Comparison of ENCODE assay signal across 9 mouse cellular contexts in the genomic region with DNA sequence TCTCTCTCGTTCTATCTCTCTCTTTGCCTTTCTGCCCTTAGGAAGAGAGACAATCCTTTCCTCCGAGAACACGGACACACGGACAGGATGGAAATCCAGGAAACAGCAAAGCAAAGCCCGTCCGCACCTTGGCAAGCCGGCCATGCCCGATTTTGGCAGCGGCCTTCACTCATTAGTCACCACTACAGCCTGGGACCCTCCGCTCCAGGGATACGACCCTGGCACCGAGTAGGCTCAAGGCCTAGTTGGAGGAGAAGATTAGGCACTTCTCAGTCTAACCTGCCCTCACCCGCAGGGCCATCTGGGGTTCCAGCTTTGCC. TPM values are rescaled to one million over a fixed set of nuclear protein-coding genes. Genes with fewer than 3 reads are reported as not detected.
DNase-seq lines count a peak whose midpoint lies in the region; ATAC-seq and TF ChIP-seq lines count a peak whose summit lies in the region.
"Had no signal": no experiment of that assay in that cellular context is flagged by ENCODE, and none has a peak within 500 bp of the region (broad histone marks: within the 10 kb centered on the region; RNA-seq: fewer than 3 reads in every experiment).

No protein-coding gene starts in this region.

- H3K4me3 ChIP-seq in limb, embryonic 14.5 days (replicated peaks; ENCODE audit: low read length), result peak overlapping the region; percentile 99
- peak overlapping the region; percentile 77 for H3K4me3 ChIP-seq in small intestine, adult 2 months (ENCODE audit: low read depth, low read length)

- H3K4me2 ChIP-seq in limb, embryonic 14.5 days (replicated peaks; ENCODE audit: low read depth, low read length, severe bottlenecking), result peak overlapping the region; percentile 84

- TF ChIP-seq POLR2A in limb, embryonic 14.5 days (IDR thresholded peaks at IDR 0.05; ENCODE audit: borderline replicate concordance, extremely low read depth, insufficient read depth, insufficient read length), result no peak
- no peak for TF ChIP-seq POLR2A in small intestine, adult 2 months (IDR thresholded peaks at IDR 0.05; ENCODE audit: low read depth, low read length)

- ATAC-seq in limb, embryonic 14.5 days (ENCODE audit: low FRiP score, low read depth), result no peak
- ATAC-seq in inflammation-experienced regulatory T-cells, adult 6 months, result no peak

- no peaks in the 10 kb centered on the region for H3K9me3 ChIP-seq in limb, embryonic 14.5 days (ENCODE audit: control insufficient read depth, low read length)
- H3K9me3 ChIP-seq: G1E had no signal

- peaks cover 16% of the 10 kb centered on the region; the same call in 1 of the 2 replicates for H3K36me3 ChIP-seq in limb, embryonic 14.5 days (ENCODE audit: control insufficient read depth, insufficient read depth, low read length)
- peaks cover 25% of the 10 kb centered on the region for H3K36me3 ChIP-seq in small intestine, adult 2 months (ENCODE audit: control insufficient read depth, insufficient read depth, low read length)
- H3K36me3 ChIP-seq: G1E had no signal

- H3K9ac ChIP-seq in limb, embryonic 14.5 days (ENCODE audit: low read depth, low read length, severe bottlenecking), result peak overlapping the region; percentile 95

- peak; percentile 55 for DNase-seq in embryo, embryonic 10.5 days (ENCODE audit: low spot score)
- no peak for DNase-seq in embryo, embryonic 9.5 days (ENCODE audit: extremely low spot score)
- DNase-seq in urinary bladder, postnatal 14 days (ENCODE audit: low spot score), result peak; percentile 34
- DNase-seq in urinary bladder, postnatal 25 days (ENCODE audit: low spot score), result no peak
- no peak for DNase-seq in limb, embryonic 14.5 days (ENCODE audit: low spot score)
- no peak for DNase-seq in layer of hippocampus, adult 9-10 months (ENCODE audit: low spot score)

- H3K27me3 ChIP-seq in limb, embryonic 14.5 days (ENCODE audit: control insufficient read depth, insufficient read depth, low read length), result no peaks in the 10 kb centered on the region
- H3K27me3 ChIP-seq in small intestine, adult 2 months (ENCODE audit: control insufficient read depth, insufficient read depth, low read length), result no peaks in the 10 kb centered on the region

- TF ChIP-seq CTCF in small intestine, adult 2 months (IDR thresholded peaks at IDR 0.05; ENCODE audit: extremely low read depth, insufficient read length, insufficient replicate concordance, low read depth, low read length), result no peak

- H3K4me1 ChIP-seq in limb, embryonic 14.5 days (ENCODE audit: control insufficient read depth, insufficient read depth, low read length), result peaks cover 60% of the 10 kb centered on the region
- H3K4me1 ChIP-seq in small intestine, adult 2 months (ENCODE audit: control insufficient read depth, insufficient read depth, insufficient read length, low read length), result peaks cover 5% of the 10 kb centered on the region

- H3K27ac ChIP-seq in limb, embryonic 14.5 days (replicated peaks; ENCODE audit: low read depth, low read length), result peak overlapping the region; percentile 93
- H3K27ac ChIP-seq in small intestine, adult 2 months (ENCODE audit: insufficient read depth, low read depth, low read length), result no peak overlapping the region

- 2% methylated on average over 13 of the region's 13 CpGs for WGBS in limb, embryonic 14.5 days
- under 1% methylated on average over 13 of the region's 13 CpGs for WGBS in small intestine, adult 2 months

RNA-seq across cellular contexts. Expression of a gene that starts 0.9 kb away (rescaled TPM):
- 89.4 and 116 TPM in 2 replicates for polyA plus RNA-seq in limb, embryonic 14.5 days (2012; rRNA removed)
- polyA plus RNA-seq in limb, embryonic 14.5 days (2014; fragmentation: Nextera tagmentation; extraction: Ambion mirVana), result 73.8 and 84.6 TPM in 2 replicates
- 6.6 and 6.8 TPM in 2 replicates for polyA plus RNA-seq in small intestine, adult 2 months (2012; rRNA removed)
- not detected for polyA plus RNA-seq in inflammation-experienced regulatory T-cells, adult 6 months (2017; shearing (Covaris generic))

RNA-seq across cellular contexts. Expression of a gene that starts 17.4 kb away (rescaled TPM):
- 19.5 and 20.4 TPM in 2 replicates for polyA plus RNA-seq in limb, embryonic 14.5 days (2012; rRNA removed)
- 19.3 and 21.5 TPM in 2 replicates for polyA plus RNA-seq in limb, embryonic 14.5 days (2014; fragmentation: Nextera tagmentation; extraction: Ambion mirVana)
- polyA plus RNA-seq in small intestine, adult 2 months (2012; rRNA removed), result 103 and 213 TPM in 2 replicates
- 10 to 100 TPM in 1 of 3 experiments, 1 to 10 TPM in 2; 7.6 to 10.1 (median 9.1) TPM for polyA plus RNA-seq in inflammation-experienced regulatory T-cells, adult 6 months (2017; shearing (Covaris generic))

RNA-seq across cellular contexts. Expression of a gene that starts 17.6 kb away (rescaled TPM):
- polyA plus RNA-seq in limb, embryonic 14.5 days (2012; rRNA removed), result 68.0 and 91.1 TPM in 2 replicates
- 103 and 113 TPM in 2 replicates for polyA plus RNA-seq in limb, embryonic 14.5 days (2014; fragmentation: Nextera tagmentation; extraction: Ambion mirVana)
- polyA plus RNA-seq in small intestine, adult 2 months (2012; rRNA removed), result 47.6 and 82.8 TPM in 2 replicates
- 10 to 100 TPM; 59.1 to 81.9 (median 60.2) TPM for polyA plus RNA-seq in inflammation-experienced regulatory T-cells, adult 6 months (2017; shearing (Covaris generic))

RNA-seq across cellular contexts. Expression of a gene that starts 21.7 kb away (rescaled TPM):
- 135 and 149 TPM in 2 replicates for polyA plus RNA-seq in limb, embryonic 14.5 days (2012; rRNA removed)
- 52.6 and 58.2 TPM in 2 replicates for polyA plus RNA-seq in limb, embryonic 14.5 days (2014; fragmentation: Nextera tagmentation; extraction: Ambion mirVana)
- 7.6 and 12.1 TPM in 2 replicates for polyA plus RNA-seq in small intestine, adult 2 months (2012; rRNA removed)
- 1 to 10 TPM; 1.7 to 4.1 (median 2.5) TPM for polyA plus RNA-seq in inflammation-experienced regulatory T-cells, adult 6 months (2017; shearing (Covaris generic))

RNA-seq across cellular contexts. Expression of a gene that starts 45.7 kb away (rescaled TPM):
- 47.2 and 48.5 TPM in 2 replicates for polyA plus RNA-seq in limb, embryonic 14.5 days (2012; rRNA removed)
- polyA plus RNA-seq in limb, embryonic 14.5 days (2014; fragmentation: Nextera tagmentation; extraction: Ambion mirVana), result 36.8 and 52.4 TPM in 2 replicates
- polyA plus RNA-seq in small intestine, adult 2 months (2012; rRNA removed), result 30.8 and 47.4 TPM in 2 replicates
- polyA plus RNA-seq in inflammation-experienced regulatory T-cells, adult 6 months (2017; shearing (Covaris generic)), result 10 to 100 TPM; 47.3 to 50.7 (median 47.7) TPM

Comparison
In these comparisons a context has a peak if more than half of its experiments do, and no peak if none do; other contexts are left out.
1. DNase-seq: peak in embryo, embryonic 10.5 days (single experiment) and urinary bladder, postnatal 14 days (single experiment); none in embryo, embryonic 9.5 days (single experiment), urinary bladder, postnatal 25 days (single experiment), limb, embryonic 14.5 days (single experiment) and layer of hippocampus, adult 9-10 months (single experiment).